Mouse (Mus musculus) left cerebral cortex, postnatal 14 days (tissue): ENCODE data around the gene Vat1l. TPM values are rescaled to one million over a fixed set of nuclear protein-coding genes. Genes with fewer than 3 reads are reported as not detected.

Experiments
- DNase-seq, 2 experiments: peaks; one replicate each; pipeline ENCODE4 v3.0.0; 2021 to 2022; ENCODE audit warnings: low spot score in 2 of 2, mixed read lengths in 1 of 2
- intact Hi-C: fragments of 180-260 bp; cut with DNase I; formaldehyde crosslinking; loops from one replicate; pipeline ENCODE4 v1.15.1; 2025
- total RNA-seq, 2 experiments: library from RNA; stranded (reverse); gene quantifications; 2 replicates each; pipeline ENCODE4 v1.2.3; 2021

Vat1l gene
- total RNA-seq, 2 experiments from 2014 or later = 46.5 to 60.6 TPM

GRCm38 (mm10) chr8:114281101-114281500, 75.7 kb downstream of the Vat1l start:
- DNase-seq = no peak
- intact Hi-C loops = no loop called here

GRCm38 (mm10) chr8:114294889-114295748, 89.7 kb downstream of the Vat1l start:
- peak; percentile 77 to 89 for DNase-seq
- intact Hi-C loops = no loop called here

GRCm38 (mm10) chr8:114295749-114296067, 90.3 kb downstream of the Vat1l start:
- DNase-seq = peak in 1 of 2 experiments; percentile 34
- intact Hi-C loops = no loop called here

- no peak for DNase-seq
- intact Hi-C loops = no loop called here
Measured at GRCm38 (mm10) chr8:114298253-114298652, 92.8 kb downstream of the Vat1l start.

- intact Hi-C loops = no loop called here
- DNase-seq = peak in 1 of 2 experiments; percentile 6
Measured at GRCm38 (mm10) chr8:114300072-114300471, 94.7 kb downstream of the Vat1l start.

- peak; percentile 4 to 17 for DNase-seq
- intact Hi-C loops = no loop called here
Measured at GRCm38 (mm10) chr8:114306296-114306695, 100.9 kb downstream of the Vat1l start.

GRCm38 (mm10) chr8:114314669-114315325, 109.4 kb downstream of the Vat1l start:
- intact Hi-C loops = no loop called here
- DNase-seq = no peak

GRCm38 (mm10) chr8:114318161-114318560, 112.7 kb downstream of the Vat1l start:
- intact Hi-C loops = no loop called here
- DNase-seq = no peak

GRCm38 (mm10) chr8:114322096-114322495, 116.7 kb downstream of the Vat1l start:
- intact Hi-C loops = no loop called here
- DNase-seq = no peak

- no peak for DNase-seq
- intact Hi-C loops = no loop called here
Measured at GRCm38 (mm10) chr8:114331928-114332327, 126.5 kb downstream of the Vat1l start.

GRCm38 (mm10) chr8:114332949-114333348, 127.5 kb downstream of the Vat1l start:
- intact Hi-C loops = no loop called here
- DNase-seq = no peak

- intact Hi-C loops = no loop called here
- DNase-seq = no peak
Measured at GRCm38 (mm10) chr8:114335721-114336120, 130.3 kb downstream of the Vat1l start.

GRCm38 (mm10) chr8:114342276-114342675, 136.9 kb downstream of the Vat1l start:
- peak in 1 of 2 experiments; percentile 12 for DNase-seq
- intact Hi-C loops = no loop called here

- intact Hi-C loops = no loop called here
- no peak for DNase-seq
Measured at GRCm38 (mm10) chr8:114344789-114345188, 139.4 kb downstream of the Vat1l start.

- intact Hi-C loops = no loop called here
- DNase-seq = no peak
Measured at GRCm38 (mm10) chr8:114346045-114346444, 140.6 kb downstream of the Vat1l start.

- DNase-seq = peak; percentile 48 to 68
- intact Hi-C loops = no loop called here
Measured at GRCm38 (mm10) chr8:114351643-114352427, 146.4 kb downstream of the Vat1l start.

- intact Hi-C loops = loop anchor here (10.0 kb wide), 1 partner anchor 376 kb away; no protein-coding TSS in a partner anchor
- no peak for DNase-seq
Measured at GRCm38 (mm10) chr8:114360506-114360905, 155.1 kb downstream of the Vat1l start.

- intact Hi-C loops = loop anchor here (10.0 kb wide), 1 partner anchor 378 kb away; no protein-coding TSS in a partner anchor
- peak in 1 of 2 experiments; percentile 26 for DNase-seq
Measured at GRCm38 (mm10) chr8:114363167-114363566, 157.8 kb downstream of the Vat1l start.

GRCm38 (mm10) chr8:114363656-114364055, 158.2 kb downstream of the Vat1l start:
- intact Hi-C loops = loop anchor here (10.0 kb wide), 1 partner anchor 379 kb away; no protein-coding TSS in a partner anchor
- DNase-seq = no peak
